Mouse (Mus musculus) right cerebral cortex, adult 18-20 months (tissue): ENCODE measurements around the gene Casc1.
"Not testable (repeated sequence)": the region's sequence is repeated elsewhere in the genome, so short reads cannot be mapped to it uniquely, and the experiment has no call there.

Source experiments
- DNase-seq: peaks from one replicate; pipeline ENCODE4 v3.0.0; 2022; ENCODE audit warnings: mixed read lengths

Casc1 gene

GRCm38 (mm10) chr6:145135804-145136203 lies 75.0 kb downstream of the Casc1 start:
- no peak for DNase-seq

- no peak for DNase-seq
Observed at GRCm38 (mm10) chr6:145135295-145135694, 75.5 kb downstream of the Casc1 start.

GRCm38 (mm10) chr6:145132969-145133368 lies 77.8 kb downstream of the Casc1 start:
- DNase-seq = not testable (repeated sequence)

GRCm38 (mm10) chr6:145131991-145132390 lies 78.8 kb downstream of the Casc1 start:
- no peak for DNase-seq

- no peak for DNase-seq
Observed at GRCm38 (mm10) chr6:145129563-145129962, 81.2 kb downstream of the Casc1 start.

GRCm38 (mm10) chr6:145127652-145128051 lies 83.2 kb downstream of the Casc1 start:
- DNase-seq = no peak

GRCm38 (mm10) chr6:145125591-145126113 lies 85.2 kb downstream of the Casc1 start:
- DNase-seq = no peak
